Mouse (Mus musculus) G1E (cell line): Measurements from ENCODE around the gene Btg1. TPM values are rescaled to one million over a fixed set of nuclear protein-coding genes. Genes with fewer than 3 reads are reported as not detected.

Experiments
- ATAC-seq: 2 replicates; pipeline ENCODE4 v1.8.0; 2016; ENCODE audit warnings: mild to moderate bottlenecking; ENCODE audit not compliant: insufficient number of reproducible peaks, poor library complexity, low FRiP score, severe bottlenecking; ENCODE audit errors: extremely low read depth
- DNase-seq: peaks from one replicate; pipeline ENCODE4 v3.0.0; 2012; ENCODE audit warnings: low spot score
- H3K27me3 ChIP-seq: 2 replicates; pipeline ENCODE4 v1.6.1; 2012; ENCODE audit warnings: mild to moderate bottlenecking, low read length, inconsistent platforms; ENCODE audit not compliant: insufficient read depth
- H3K36me3 ChIP-seq: replicated peaks from 2 replicates; pipeline ENCODE3; 2012; ENCODE audit warnings: mild to moderate bottlenecking, inconsistent platforms
- H3K4me1 ChIP-seq: 2 replicates; pipeline ENCODE4 v1.6.1; 2012; ENCODE audit warnings: low read depth, low read length, inconsistent platforms, mixed read lengths; ENCODE audit not compliant: insufficient read depth
- H3K4me3 ChIP-seq: 2 replicates; pipeline ENCODE4 v1.5.1; 2012; ENCODE audit warnings: low read depth, mild to moderate bottlenecking, inconsistent platforms, low read length, moderate library complexity, mixed read lengths
- H3K9me3 ChIP-seq: replicated peaks from 2 replicates; pipeline ENCODE4 v1.6.1; 2012; ENCODE audit warnings: inconsistent platforms
- CTCF ChIP-seq: IDR thresholded peaks from 2 replicates; pipeline ENCODE4 v1.5.1; 2012; ENCODE audit warnings: low read depth, low read length, inconsistent platforms, mixed read lengths
- GATA1 ChIP-seq: IDR thresholded peaks from 2 replicates; pipeline ENCODE4 v1.6.1; 2012; ENCODE audit warnings: borderline replicate concordance, low read length, inconsistent platforms, mixed read lengths
- GATA2 ChIP-seq: IDR thresholded peaks from 2 replicates; pipeline ENCODE4 v1.6.1; 2012; ENCODE audit warnings: low read depth, low read length, inconsistent platforms, borderline replicate concordance
- POLR2AphosphoS5 ChIP-seq: IDR thresholded peaks from 2 replicates; pipeline ENCODE4 v1.6.1; 2012; ENCODE audit warnings: low read depth, low read length, inconsistent platforms; ENCODE audit not compliant: insufficient replicate concordance
- TAL1 ChIP-seq: conservative IDR thresholded peaks from 2 replicates; pipeline ENCODE4 v1.6.1; 2012; ENCODE audit warnings: low read depth, low read length, inconsistent platforms, mixed read lengths
- polyA plus RNA-seq: library from polyadenylated mRNA; stranded (reverse); fragments of >175 nt; gene quantifications from 2 replicates; pipeline ENCODE4 v1.2.3, GENCODE M21; 2012
- total RNA-seq, 2 experiments: library from RNA; stranded (forward) in 1 of 2; stranded (reverse) in 1 of 2; fragments of 200-1000 nt in 1 of 2; fragments of >200 nt in 1 of 2; fragmentation: Nextera tagmentation in 1 of 2; gene quantifications; 2 replicates each; pipeline ENCODE4 v1.2.3; 2014 to 2017

Btg1 gene
- total and polyA plus RNA-seq, 3 experiments = 8.0 to 19.4 (median 11.0) TPM

- Histone ChIP-seq H3K36me3 (no peaks in the 10 kb centered on the region), H3K4me3 (no peak overlapping the region), H3K9me3 (peaks cover 13% of the 10 kb centered on the region; the same call in 1 of the 2 replicates), H3K4me1 (no peaks in the 10 kb centered on the region), H3K27me3 (no peaks in the 10 kb centered on the region)
- DNase-seq = no peak
- no peak for ATAC-seq
- TF ChIP-seq GATA1 (no peak), POLR2AphosphoS5 (no peak), GATA2 (no peak), TAL1 (no peak), CTCF (no peak)
Observed at GRCm38 (mm10) chr10:96592089-96592488, 24.7 kb upstream of the Btg1 start.

DNA sequence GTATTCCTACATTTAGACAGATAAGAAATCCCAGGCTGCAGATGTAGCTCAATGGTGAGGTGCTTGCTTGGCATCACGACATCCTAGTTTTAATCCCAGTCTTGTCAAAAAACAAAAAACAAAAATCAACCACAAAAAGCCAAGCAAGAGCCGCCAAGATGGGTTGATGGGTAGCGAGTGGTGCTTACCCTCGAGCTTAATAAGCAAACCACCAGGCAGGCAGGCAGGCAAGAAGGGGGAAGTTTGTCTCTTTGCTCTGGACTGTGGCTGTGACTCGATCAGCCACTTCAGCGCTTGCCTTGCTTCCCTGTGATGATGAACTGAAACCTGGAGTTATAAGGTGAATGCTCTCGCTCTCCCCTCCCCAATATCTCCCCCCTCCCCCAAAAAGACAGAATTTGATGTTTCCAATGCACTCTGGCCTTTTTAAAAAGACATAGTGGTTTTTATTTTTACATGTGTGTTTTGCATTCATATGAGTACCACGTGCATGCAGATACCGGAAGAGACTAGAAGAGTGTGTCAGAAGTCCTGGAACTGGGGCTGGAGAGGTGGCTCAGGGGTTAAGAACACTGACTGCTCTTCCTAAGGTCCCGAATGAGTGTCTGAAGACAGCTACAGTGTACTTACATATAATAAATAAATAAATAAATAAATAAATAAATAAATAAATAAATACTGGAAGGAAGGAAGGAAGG lies 21.2 kb upstream of the Btg1 start:
- ATAC-seq = no peak
- TF ChIP-seq GATA1 (no peak), TAL1 (no peak), GATA2 (no peak), CTCF (no peak), POLR2AphosphoS5 (no peak)
- no peaks in the 10 kb centered on the region for H3K36me3 ChIP-seq

DNA sequence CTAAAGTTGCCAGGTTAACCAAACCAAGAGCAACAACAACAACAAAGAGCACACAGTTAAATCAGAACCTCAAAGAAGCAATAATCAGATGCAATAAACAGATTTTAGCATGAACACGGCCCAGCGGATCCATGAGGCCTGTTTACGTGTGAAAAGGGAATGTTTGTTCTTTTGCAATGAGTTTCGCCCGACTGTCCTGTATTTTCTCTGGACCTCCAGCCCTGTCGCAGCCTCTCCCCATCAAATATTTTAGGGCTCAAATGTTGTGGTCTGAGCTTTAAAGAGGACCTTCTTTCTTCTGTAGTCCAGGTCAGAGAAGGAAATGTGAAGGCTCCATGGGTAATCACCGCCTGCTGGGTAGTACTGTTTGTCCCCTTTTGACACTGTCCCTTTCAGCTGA lies 20.4 kb upstream of the Btg1 start:
- peaks cover 8% of the 10 kb centered on the region for H3K9me3 ChIP-seq
- no peak overlapping the region for H3K4me3 ChIP-seq
- DNase-seq (no peak), ATAC-seq (no peak)
- TF ChIP-seq POLR2AphosphoS5 (no peak), GATA2 (no peak), TAL1 (no peak), CTCF (no peak), GATA1 (no peak)
- H3K36me3 ChIP-seq = no peaks in the 10 kb centered on the region
- H3K4me1 ChIP-seq = no peaks in the 10 kb centered on the region
- H3K27me3 ChIP-seq = no peaks in the 10 kb centered on the region

More for the DNA sequence above, 21.2 kb upstream of the Btg1 start:
- no peak for DNase-seq
- no peaks in the 10 kb centered on the region for H3K27me3 ChIP-seq
- no peaks in the 10 kb centered on the region for H3K4me1 ChIP-seq
- peaks cover 9% of the 10 kb centered on the region for H3K9me3 ChIP-seq
- H3K4me3 ChIP-seq = no peak overlapping the region

DNA sequence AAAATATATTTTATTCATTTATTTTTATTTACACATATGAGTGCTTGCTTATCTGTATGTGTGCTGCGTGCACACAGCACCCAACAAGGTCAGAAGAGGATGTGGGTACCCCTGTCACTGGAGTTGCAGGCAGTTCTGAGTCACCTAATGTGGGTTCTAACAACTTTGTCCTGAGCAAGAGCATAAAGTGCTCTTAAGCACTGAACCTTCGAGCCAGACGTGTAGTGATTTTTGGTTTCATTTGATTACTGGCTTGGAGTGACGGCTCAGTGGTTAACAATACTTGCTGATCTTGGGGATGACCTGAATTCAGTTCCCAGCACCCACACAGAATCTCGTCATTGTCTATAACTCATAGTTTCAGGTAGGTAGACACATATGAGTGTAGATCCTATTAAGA lies 17.2 kb upstream of the Btg1 start:
- Histone ChIP-seq H3K36me3 (no peaks in the 10 kb centered on the region), H3K4me3 (no peak overlapping the region), H3K27me3 (no peaks in the 10 kb centered on the region), H3K4me1 (no peaks in the 10 kb centered on the region), H3K9me3 (peaks cover 4% of the 10 kb centered on the region)
- no peak for DNase-seq
- no peak for ATAC-seq
- no peak for TF ChIP-seq CTCF
- no peak for TF ChIP-seq TAL1
- TF ChIP-seq GATA1 = no peak
- no peak for TF ChIP-seq GATA2
- no peak for TF ChIP-seq POLR2AphosphoS5

- TF ChIP-seq TAL1 = no peak
- no peaks in the 10 kb centered on the region for H3K4me1 ChIP-seq
- no peaks in the 10 kb centered on the region for H3K36me3 ChIP-seq
- DNase-seq (no peak), ATAC-seq (no peak)
- no peaks in the 10 kb centered on the region; the same call in 1 of the 2 replicates for H3K9me3 ChIP-seq
- no peak overlapping the region for H3K4me3 ChIP-seq
- H3K27me3 ChIP-seq = no peaks in the 10 kb centered on the region
Observed at GRCm38 (mm10) chr10:96601670-96602069, 15.1 kb upstream of the Btg1 start.

DNA sequence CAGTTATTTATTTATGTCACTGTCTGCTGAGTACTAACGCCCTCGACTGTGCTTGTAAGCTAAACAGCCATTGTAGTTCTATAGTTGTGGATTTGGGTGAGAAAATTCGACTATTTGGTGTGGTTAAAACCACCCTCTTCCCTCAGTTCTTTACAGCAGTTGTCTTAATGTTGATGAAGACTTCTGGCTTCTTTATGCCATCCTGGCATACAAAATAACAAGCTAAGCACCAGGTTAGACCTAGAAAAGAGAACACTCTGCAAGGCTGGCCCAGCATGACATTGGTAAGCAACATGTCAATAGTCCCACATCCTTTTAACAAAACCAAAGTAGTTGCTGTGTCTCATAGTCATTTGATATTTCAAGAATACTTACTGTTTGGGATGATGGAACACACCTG lies 14.5 kb upstream of the Btg1 start:
- Histone ChIP-seq H3K4me1 (no peaks in the 10 kb centered on the region), H3K9me3 (no peaks in the 10 kb centered on the region; the same call in 1 of the 2 replicates), H3K4me3 (no peak overlapping the region), H3K36me3 (no peaks in the 10 kb centered on the region), H3K27me3 (no peaks in the 10 kb centered on the region)
- no peak for ATAC-seq
- TF ChIP-seq GATA2 = no peak
- TF ChIP-seq CTCF = no peak
- TF ChIP-seq TAL1 = no peak
- no peak for TF ChIP-seq POLR2AphosphoS5
- no peak for TF ChIP-seq GATA1
- no peak for DNase-seq

DNA sequence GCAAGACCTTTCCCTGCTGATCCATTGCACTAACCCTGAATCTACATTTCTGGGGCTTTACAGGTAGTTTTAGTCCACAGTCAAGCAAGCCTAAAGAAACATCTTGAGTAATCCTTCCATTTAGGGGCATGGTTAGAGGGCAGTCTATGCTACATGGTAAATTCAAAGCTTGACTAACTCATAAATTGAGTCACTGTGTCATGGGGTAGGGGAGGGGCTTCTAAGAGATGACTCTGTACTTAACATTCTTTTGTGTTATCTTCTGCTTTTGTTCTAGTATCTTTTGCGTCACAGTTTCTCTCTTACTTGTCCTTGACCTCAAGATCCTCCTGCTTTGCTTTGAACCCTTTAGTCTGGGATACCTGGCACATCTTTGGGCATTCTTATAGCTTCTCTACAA lies 11.6 kb upstream of the Btg1 start:
- ATAC-seq (no peak), DNase-seq (no peak)
- Histone ChIP-seq H3K27me3 (no peaks in the 10 kb centered on the region), H3K4me3 (no peak overlapping the region), H3K4me1 (no peaks in the 10 kb centered on the region), H3K9me3 (no peaks in the 10 kb centered on the region), H3K36me3 (no peaks in the 10 kb centered on the region)
- TF ChIP-seq POLR2AphosphoS5 = no peak
- no peak for TF ChIP-seq GATA1
- TF ChIP-seq CTCF = no peak
- no peak for TF ChIP-seq TAL1
- TF ChIP-seq GATA2 = no peak
